Mouse (Mus musculus): ENCODE results near the gene Itk.

GRCm38 (mm10) chr11:46332217-46332616 is 57.1 kb downstream of the Itk start:
- TF ChIP-seq CTCF (conservative IDR thresholded peaks at IDR 0.05; ENCODE audit: insufficient read depth, insufficient read length, low read depth, low read length) (no peak), POLR2A (IDR thresholded peaks at IDR 0.05; ENCODE audit: low read depth, low read length) (no peak)
